Mouse (Mus musculus) lung, postnatal 25 days (tissue): ENCODE measurements around the gene Npas1.

ENCODE experiments used
- DNase-seq: peaks from one replicate; pipeline ENCODE4 v3.0.0; 2022; ENCODE audit warnings: low spot score

Gene Npas1

DNA sequence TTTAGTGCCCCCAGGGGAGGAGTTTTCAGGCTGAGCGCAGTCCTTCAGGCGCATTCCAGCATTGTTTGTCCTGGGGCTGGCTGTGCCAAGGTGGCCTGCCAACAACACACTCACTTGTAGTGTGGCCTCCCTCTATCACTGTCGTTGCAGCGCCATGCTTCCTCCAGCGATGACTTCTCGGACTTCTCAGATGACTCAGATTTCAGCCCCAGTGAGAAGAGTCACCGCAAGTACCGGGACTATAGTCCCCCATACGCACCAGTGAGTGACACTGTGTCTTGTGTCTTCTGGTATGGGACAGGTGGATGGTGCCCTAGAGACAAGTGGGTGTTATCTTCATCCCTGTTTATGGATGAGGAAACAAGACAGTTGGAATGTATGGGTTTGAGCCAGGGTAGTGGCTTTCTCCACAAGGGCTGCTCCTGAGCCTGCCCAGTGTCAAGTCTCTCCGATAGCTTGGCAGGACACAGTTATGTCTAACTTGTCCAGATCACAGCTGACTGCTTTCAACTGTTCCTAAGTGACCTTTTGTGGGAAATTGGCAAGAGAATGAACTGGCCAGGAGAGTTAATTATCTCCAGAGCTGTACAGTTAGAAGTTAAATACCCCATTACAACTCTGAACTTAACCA, 60.3 kb downstream of the Npas1 start:
- DNase-seq = peak; percentile 68

DNA sequence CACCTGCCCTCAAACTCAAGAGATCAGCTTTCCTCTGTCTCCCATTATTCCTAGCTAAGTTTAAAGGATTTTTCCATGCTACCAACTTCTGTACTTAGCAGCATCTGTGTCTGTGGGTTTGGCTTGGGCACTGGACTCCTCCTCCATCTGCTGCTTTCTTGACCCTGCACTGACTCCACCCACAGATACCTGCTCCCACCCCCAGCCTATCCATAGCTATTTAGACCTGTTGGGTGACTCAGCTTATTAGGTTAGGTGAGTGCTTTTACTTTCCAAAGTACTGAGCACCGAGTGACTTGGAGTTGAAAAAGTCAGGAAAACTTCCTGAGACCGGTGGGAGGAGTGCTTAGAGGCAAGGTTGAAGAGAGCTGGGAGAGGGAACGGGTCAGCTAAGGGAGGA, 62.1 kb downstream of the Npas1 start:
- peak; percentile 73 for DNase-seq

DNA sequence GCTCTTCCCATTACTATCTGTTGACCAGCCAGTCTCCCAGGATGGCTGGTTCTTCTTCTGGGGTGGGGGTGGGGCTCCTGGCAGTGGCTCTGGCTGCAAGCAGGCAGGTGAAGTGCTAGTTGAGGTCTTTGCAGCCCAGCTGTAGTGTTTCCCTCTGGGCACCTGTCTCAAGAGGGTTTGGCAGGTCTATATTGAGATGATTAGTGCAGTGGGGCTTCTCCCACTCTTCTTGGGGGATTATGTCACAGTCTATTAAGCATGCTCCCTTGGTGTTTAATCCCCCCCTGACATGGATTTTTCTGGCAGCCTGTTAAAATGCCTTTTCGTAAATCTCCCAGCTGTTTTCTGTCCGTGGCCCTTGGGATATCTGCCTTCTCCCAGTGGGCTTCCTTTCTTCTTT, 64.6 kb downstream of the Npas1 start:
- DNase-seq = no peak

DNA sequence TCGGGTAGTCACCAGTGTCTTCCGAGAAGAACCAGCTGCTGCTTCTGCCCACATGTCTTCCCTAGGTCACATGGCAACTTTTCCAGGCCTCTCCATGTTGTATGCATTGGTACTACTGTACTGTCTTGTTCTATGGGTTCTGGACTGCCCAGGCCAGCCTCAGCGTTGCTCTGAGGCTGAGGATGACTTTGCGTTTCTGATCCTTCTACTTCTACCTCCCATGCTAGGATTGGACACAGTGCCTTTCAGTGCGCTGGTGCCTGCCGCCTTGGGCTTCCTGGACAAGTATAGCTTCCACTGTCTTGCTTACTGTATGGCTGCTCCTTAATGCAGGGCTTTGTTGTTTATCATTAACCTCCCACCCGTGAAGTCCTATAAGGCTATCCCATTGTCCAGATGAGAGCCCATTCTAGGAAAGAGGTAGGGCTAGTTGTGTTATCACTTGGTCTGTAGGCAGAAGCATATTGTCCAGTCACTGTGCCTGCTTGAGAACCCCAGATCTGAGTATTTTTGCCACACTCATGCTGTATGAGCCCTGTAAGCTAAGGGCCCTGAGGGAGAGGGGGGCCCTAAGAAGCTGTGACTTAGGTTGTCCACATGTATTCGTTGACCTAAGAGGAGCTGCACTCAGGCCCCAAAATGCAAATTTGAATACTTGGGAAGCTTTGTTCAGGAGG, 65.2 kb downstream of the Npas1 start:
- DNase-seq = no peak

DNA sequence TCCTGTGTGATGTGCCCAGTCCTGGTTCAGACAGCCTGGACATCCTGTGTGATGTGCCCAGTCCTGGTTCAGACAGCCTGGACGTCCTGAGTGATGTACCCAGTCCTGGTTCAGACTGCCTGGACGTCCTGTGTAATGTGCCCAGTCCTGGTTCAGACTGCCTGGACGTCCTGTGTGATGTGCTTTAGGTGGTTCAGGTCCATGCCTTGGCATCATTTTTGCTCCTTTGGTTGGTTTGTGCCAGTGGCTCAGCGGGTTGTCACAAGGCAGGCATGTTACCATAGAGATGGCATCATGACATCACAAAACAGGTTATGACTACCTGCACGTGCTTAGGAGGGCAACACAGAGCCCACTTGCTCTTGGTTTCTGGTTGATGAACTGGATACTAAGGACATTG, 66.4 kb downstream of the Npas1 start:
- no peak for DNase-seq

DNA sequence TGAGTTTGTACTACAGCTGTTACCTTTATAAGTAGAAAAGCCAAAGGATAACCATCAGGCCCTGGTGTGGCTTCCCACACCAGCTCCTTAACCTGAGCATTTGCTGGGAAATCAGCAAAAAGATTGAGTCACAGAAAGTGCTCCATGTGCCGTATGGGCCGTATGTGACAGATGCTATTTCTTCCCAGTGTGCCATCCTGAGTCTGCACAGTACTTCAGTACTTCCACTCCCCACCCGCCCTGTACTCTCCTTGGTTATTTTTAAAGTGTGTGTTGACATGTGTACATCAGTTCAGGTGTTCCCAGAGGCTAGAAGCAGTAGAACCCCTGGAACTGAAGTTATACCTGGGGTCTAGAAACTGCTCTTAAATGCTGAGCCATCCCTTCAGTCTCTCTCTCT, 70.5 kb downstream of the Npas1 start:
- DNase-seq = no peak
